Mouse (Mus musculus): ENCODE measurements around the gene Rpl11. TPM values are rescaled to one million over a fixed set of nuclear protein-coding genes. Genes with fewer than 3 reads are reported as not detected.

Gene Rpl11
- polyA plus RNA-seq, 1 experiment from 2014 or later: 240 TPM

DNA sequence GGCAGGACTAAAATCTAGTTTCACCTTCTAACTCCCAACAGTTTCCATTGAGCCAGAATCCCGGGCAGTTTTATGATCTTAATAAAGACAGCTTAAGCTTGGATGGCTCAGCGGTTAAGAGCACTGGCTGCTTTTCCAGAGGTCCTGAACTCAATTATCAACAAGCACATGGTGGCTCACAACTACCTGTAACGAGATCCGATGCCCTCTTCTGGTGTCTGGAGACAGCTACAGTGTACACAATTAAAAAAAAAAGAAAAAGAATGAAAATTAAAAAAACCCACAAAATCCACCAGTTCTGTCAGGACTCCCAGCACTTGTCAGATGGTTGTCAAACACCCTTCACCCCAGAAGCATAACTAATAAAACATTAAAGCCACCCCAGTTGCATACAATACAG, 5.6 kb downstream of the Rpl11 start:
- WGBS (ENCODE audit: insufficient replicate concordance): 58% methylated on average over 4 of the region's 4 CpGs
- no peak overlapping the region for H3K4me2 ChIP-seq
- H3K4me1 ChIP-seq (replicated peaks): peaks cover 52% of the 10 kb centered on the region
- 0 out of 2 replicates have a peak overlapping the region, but pooled peaks have one; percentile 7 for H3K27ac ChIP-seq (replicated peaks)
- no peak overlapping the region for H3K4me3 ChIP-seq (replicated peaks)
- no peak for ATAC-seq (ENCODE audit: insufficient read depth)
- no peaks in the 10 kb centered on the region for H3K9me3 ChIP-seq (replicated peaks)
- H3K9ac ChIP-seq: no peak overlapping the region
- no peaks in the 10 kb centered on the region for H3K27me3 ChIP-seq
- peaks cover 57% of the 10 kb centered on the region for H3K36me3 ChIP-seq (replicated peaks)

DNA sequence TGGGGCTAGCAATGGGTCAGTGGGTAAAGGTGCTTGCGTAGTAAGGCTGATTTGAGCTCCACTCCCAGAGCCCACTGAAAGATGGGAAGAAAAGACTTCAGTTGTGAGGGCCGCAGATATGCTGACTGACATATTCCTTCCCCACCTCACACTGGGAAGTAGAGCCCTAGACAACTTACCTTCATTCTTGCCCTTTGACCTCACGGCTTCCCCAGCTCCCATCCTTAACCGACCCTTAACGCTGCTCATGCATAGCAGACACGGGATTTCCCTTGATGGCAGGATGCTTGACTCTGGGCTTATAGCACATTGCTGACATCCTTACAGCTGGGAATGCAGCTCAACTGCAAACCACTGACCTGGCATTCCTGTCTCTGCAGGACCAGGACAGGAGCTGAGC, 6.3 kb downstream of the Rpl11 start:
- Histone ChIP-seq H3K4me1 (replicated peaks) (peaks cover 47% of the 10 kb centered on the region), H3K9ac (no peak overlapping the region), H3K36me3 (replicated peaks) (peaks cover 53% of the 10 kb centered on the region), H3K4me2 (no peak overlapping the region), H3K9me3 (replicated peaks) (no peaks in the 10 kb centered on the region), H3K27ac (replicated peaks) (no peak overlapping the region), H3K4me3 (replicated peaks) (no peak overlapping the region), H3K27me3 (no peaks in the 10 kb centered on the region)
- no peak for ATAC-seq (ENCODE audit: insufficient read depth)
- WGBS (ENCODE audit: insufficient replicate concordance): 81% methylated on average over 6 of the region's 6 CpGs

DNA sequence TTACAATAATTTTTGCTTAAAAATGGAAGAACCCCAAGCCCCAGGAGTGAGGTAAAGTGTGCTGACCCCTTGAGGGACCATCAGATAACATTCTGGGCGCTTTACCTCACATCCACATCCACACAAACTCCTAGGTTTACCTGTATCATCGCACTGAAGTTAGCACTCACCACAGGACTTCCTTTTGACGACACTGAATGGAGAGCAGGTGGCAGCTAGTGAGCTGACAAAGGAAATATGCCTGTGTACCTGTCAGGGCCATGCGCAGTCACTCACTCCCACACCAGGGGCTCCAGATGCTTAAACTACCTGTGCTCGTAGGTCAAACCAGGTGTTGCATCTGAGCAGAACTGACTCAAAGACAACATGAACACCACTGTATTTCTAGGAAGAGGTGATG, 8.1 kb downstream of the Rpl11 start:
- Histone ChIP-seq H3K4me1 (replicated peaks) (peaks cover 29% of the 10 kb centered on the region), H3K27me3 (no peaks in the 10 kb centered on the region), H3K4me2 (no peak overlapping the region), H3K36me3 (replicated peaks) (peaks cover 35% of the 10 kb centered on the region), H3K9me3 (replicated peaks) (no peaks in the 10 kb centered on the region), H3K4me3 (replicated peaks) (no peak overlapping the region), H3K27ac (replicated peaks) (no peak overlapping the region), H3K9ac (no peak overlapping the region)
- 77% methylated on average over 5 of the region's 5 CpGs for WGBS (ENCODE audit: insufficient replicate concordance)
- ATAC-seq (ENCODE audit: insufficient read depth): no peak

DNA sequence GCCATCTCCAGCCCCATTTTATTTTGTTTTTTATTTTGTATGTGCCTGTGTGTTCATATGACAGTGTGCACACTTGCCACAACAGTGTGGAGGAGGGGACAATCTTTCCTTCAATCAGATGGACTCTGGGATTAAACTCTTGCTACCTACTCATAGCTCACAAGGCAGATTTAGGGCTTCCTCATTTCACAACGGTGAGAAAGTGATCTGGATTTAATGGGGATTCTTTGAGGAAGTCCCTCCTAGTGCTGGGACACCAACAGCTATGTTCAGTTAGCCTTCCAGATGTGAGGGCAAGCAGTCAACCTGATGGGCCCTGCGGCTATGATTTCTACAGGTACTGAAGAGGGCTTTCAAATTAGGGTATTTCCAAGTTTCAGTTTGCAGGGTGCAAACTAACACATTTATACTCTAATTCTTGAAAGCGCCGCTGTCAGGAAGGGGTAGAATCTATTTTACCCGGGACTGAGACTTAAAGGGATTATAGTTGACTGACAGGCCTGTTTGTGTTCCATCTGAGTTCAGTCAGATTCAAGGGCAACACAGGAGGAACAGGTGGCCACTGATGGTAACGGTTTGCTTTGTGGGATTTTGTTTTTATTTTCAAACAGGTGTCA, 9.3 kb downstream of the Rpl11 start:
- Histone ChIP-seq H3K9me3 (replicated peaks) (no peaks in the 10 kb centered on the region), H3K27ac (replicated peaks) (no peak overlapping the region), H3K36me3 (replicated peaks) (peaks cover 23% of the 10 kb centered on the region), H3K27me3 (no peaks in the 10 kb centered on the region), H3K4me3 (replicated peaks) (no peak overlapping the region), H3K9ac (no peak overlapping the region), H3K4me2 (no peak overlapping the region), H3K4me1 (replicated peaks) (peaks cover 19% of the 10 kb centered on the region)
- WGBS (ENCODE audit: insufficient replicate concordance): 71% methylated on average over 6 of the region's 6 CpGs
- no peak for ATAC-seq (ENCODE audit: insufficient read depth)

DNA sequence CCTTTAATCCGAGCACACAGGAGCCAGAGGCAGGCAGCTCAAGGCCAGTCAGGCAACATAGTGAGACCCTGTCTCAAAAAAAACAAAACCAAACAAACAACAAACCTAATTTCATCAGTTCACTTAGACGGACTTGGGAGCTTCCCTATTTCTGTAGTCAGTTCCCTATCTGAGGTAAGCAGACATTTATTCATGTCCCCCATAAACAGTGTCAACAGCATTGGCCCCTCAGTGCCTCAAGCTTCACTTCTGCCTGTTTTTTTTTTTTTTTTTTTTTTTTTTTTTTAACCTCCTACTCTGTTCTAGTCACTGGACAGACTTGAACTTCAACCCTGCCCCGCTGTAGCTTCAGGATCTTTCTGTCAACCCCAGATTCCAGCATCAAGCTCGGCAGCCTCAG, 18.1 kb downstream of the Rpl11 start:
- H3K9me3 ChIP-seq (replicated peaks): no peaks in the 10 kb centered on the region
- peak overlapping the region; percentile 51 for H3K27ac ChIP-seq (replicated peaks)
- H3K4me2 ChIP-seq: no peak overlapping the region
- H3K36me3 ChIP-seq (replicated peaks): no peaks in the 10 kb centered on the region
- H3K4me3 ChIP-seq (replicated peaks): no peak overlapping the region
- peaks cover 40% of the 10 kb centered on the region for H3K4me1 ChIP-seq (replicated peaks)
- ATAC-seq (ENCODE audit: insufficient read depth): no peak
- H3K27me3 ChIP-seq: no peaks in the 10 kb centered on the region
- 30% methylated on average over 4 of the region's 4 CpGs for WGBS (ENCODE audit: insufficient replicate concordance)
- no peak overlapping the region for H3K9ac ChIP-seq

GRCm38 (mm10) chr4:136033231-136033630, 20.0 kb downstream of the Rpl11 start:
- no peak for ATAC-seq (ENCODE audit: insufficient read depth)
- no peaks in the 10 kb centered on the region for H3K27me3 ChIP-seq
- H3K27ac ChIP-seq (replicated peaks): no peak overlapping the region
- H3K4me1 ChIP-seq (replicated peaks): peaks cover 59% of the 10 kb centered on the region
- H3K4me3 ChIP-seq (replicated peaks): no peak overlapping the region
- H3K36me3 ChIP-seq (replicated peaks): no peaks in the 10 kb centered on the region
- no peak overlapping the region for H3K4me2 ChIP-seq
- H3K9ac ChIP-seq: no peak overlapping the region
- WGBS (ENCODE audit: insufficient replicate concordance): 41% methylated on average over 1 of the region's 1 CpGs
- no peaks in the 10 kb centered on the region for H3K9me3 ChIP-seq (replicated peaks)

DNA sequence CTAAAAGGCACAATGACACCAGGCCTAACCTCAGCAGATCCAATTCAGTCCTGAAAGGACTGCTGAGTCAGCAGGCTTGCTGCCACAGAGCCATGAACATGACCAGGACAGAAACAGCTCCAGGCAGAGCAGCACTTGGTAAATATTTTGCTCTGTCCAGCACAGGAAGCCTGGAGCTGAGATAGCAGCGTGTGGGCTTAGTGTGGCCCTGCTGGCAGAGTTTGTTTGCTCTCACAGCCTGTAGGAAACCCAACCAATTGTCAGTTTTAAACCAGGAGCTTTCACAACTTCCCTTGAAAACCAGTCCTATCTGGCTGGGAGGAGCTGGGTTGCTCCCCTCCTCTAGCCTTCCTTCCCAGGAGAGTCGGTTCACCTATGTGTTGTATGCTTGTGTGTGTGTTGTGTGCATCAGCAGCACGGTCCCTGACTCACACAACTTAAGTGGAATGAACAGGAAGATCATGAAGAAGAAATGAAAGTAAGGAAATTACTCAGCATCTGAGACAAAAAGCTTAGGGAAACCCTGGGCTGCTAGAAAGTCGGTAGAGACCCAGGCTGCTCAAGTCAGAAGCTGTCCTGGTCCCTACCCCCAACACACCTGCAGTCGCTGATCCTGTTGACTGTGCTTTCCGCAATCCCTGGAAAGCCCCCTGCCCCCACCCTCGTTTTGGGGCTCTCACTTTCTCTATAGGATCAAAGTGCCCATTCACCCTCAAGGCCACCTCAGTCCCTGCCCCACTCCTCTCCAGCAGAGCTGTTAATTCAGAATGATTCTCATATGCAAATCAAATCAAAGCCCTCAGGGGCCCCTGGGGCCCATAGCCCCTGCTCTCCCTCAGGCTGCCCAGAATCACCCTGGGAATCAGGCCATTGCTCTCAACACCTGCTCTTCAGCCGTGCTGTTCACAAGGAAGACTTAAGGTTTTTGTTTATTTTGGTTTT, 22.0 kb downstream of the Rpl11 start:
- Histone ChIP-seq H3K4me2 (peak overlapping the region; percentile 51), H3K9me3 (replicated peaks) (no peaks in the 10 kb centered on the region), H3K27ac (replicated peaks) (peak overlapping the region; percentile 83), H3K4me3 (replicated peaks) (no peak overlapping the region), H3K4me1 (replicated peaks) (peaks cover 67% of the 10 kb centered on the region), H3K27me3 (no peaks in the 10 kb centered on the region), H3K9ac (peak overlapping the region; percentile 10; the same call in 1 of the 2 replicates), H3K36me3 (replicated peaks) (no peaks in the 10 kb centered on the region)
- 8% methylated on average over 8 of the region's 8 CpGs for WGBS (ENCODE audit: insufficient replicate concordance)
- peak; percentile 81 for ATAC-seq (ENCODE audit: insufficient read depth)

- peaks cover 51% of the 10 kb centered on the region for H3K4me1 ChIP-seq (replicated peaks)
- 36% methylated on average over 5 of the region's 5 CpGs for WGBS (ENCODE audit: insufficient replicate concordance)
- no peak for ATAC-seq (ENCODE audit: insufficient read depth)
- H3K36me3 ChIP-seq (replicated peaks): no peaks in the 10 kb centered on the region
- H3K27ac ChIP-seq (replicated peaks): peak overlapping the region; percentile 56
- H3K27me3 ChIP-seq: no peaks in the 10 kb centered on the region
- no peaks in the 10 kb centered on the region for H3K9me3 ChIP-seq (replicated peaks)
- H3K4me3 ChIP-seq (replicated peaks): peak overlapping the region; percentile 17
- peak overlapping the region; percentile 11; the same call in 1 of the 2 replicates for H3K9ac ChIP-seq
- H3K4me2 ChIP-seq: peak overlapping the region; percentile 52
Observed at GRCm38 (mm10) chr4:136028689-136029088, 24.5 kb downstream of the Rpl11 start.

DNA sequence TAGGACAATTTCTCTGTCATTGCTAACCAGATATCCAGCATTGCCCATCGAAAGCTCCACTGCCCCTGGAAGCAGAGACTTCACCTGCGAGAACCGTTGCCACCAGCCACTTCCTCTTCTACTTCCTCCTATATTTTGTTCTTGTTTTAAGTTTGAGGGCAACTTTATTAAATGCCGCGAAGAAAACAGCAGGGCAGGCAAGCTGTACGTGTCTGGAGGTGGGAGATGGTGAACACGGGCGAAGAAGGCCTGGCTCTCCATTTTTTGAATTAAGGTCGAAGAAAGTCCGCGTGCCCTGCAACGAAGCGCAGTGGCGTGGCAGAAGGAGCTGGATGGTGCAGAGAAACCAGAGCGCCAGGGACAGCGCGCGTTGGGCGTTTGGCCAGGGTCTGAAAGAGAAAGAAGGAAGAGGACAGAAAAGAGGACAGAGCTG, 25.1 kb downstream of the Rpl11 start:
- no peak for ATAC-seq (ENCODE audit: insufficient read depth)
- WGBS (ENCODE audit: insufficient replicate concordance): 41% methylated on average over 19 of the region's 19 CpGs
- Histone ChIP-seq H3K27me3 (no peaks in the 10 kb centered on the region), H3K36me3 (replicated peaks) (no peaks in the 10 kb centered on the region), H3K9me3 (replicated peaks) (no peaks in the 10 kb centered on the region), H3K4me1 (replicated peaks) (peaks cover 51% of the 10 kb centered on the region), H3K27ac (replicated peaks) (peak overlapping the region; percentile 56), H3K4me2 (peak overlapping the region; percentile 52), H3K4me3 (replicated peaks) (peak overlapping the region; percentile 17), H3K9ac (peak overlapping the region; percentile 1; the same call in 1 of the 2 replicates)

- no peak for ATAC-seq (ENCODE audit: insufficient read depth)
- Histone ChIP-seq H3K27ac (replicated peaks) (peak overlapping the region; percentile 56), H3K4me1 (replicated peaks) (peaks cover 47% of the 10 kb centered on the region), H3K9me3 (replicated peaks) (no peaks in the 10 kb centered on the region), H3K4me2 (peak overlapping the region; percentile 52; the same call in 1 of the 2 replicates), H3K9ac (no peak overlapping the region), H3K27me3 (no peaks in the 10 kb centered on the region), H3K4me3 (replicated peaks) (no peak overlapping the region), H3K36me3 (replicated peaks) (no peaks in the 10 kb centered on the region)
- 66% methylated on average over 8 of the region's 8 CpGs for WGBS (ENCODE audit: insufficient replicate concordance)
Observed at GRCm38 (mm10) chr4:136027416-136028131, 25.7 kb downstream of the Rpl11 start.

DNA sequence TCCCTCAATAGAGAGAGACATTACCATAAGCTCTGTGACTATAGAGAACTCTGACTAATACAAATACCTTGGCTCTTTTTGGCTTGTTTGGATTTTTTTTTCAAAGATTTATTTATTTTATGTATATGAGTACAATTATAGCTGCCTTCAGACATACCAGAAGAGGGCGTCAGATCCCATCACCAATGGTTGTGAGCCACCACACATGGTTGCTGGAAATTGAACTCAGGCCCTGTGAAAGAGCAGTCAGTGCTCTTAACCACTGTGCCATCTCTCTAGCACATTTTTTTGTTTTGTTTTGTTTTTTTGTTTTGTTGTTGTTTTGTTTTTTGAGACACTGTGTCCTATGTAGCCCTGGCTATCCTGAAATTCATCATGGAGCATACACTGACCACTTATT, 27.9 kb downstream of the Rpl11 start:
- Histone ChIP-seq H3K9me3 (replicated peaks) (no peaks in the 10 kb centered on the region), H3K27me3 (no peaks in the 10 kb centered on the region), H3K4me1 (replicated peaks) (peaks cover 41% of the 10 kb centered on the region), H3K36me3 (replicated peaks) (no peaks in the 10 kb centered on the region), H3K4me3 (replicated peaks) (no peak overlapping the region), H3K27ac (replicated peaks) (no peak overlapping the region), H3K4me2 (no peak overlapping the region), H3K9ac (no peak overlapping the region)
- no peak for ATAC-seq (ENCODE audit: insufficient read depth)
- 72% methylated on average over 1 of the region's 1 CpGs for WGBS (ENCODE audit: insufficient replicate concordance)

Data from liver, embryonic 15.5 days (tissue).